Comparison of ENCODE assay signal across 8 mouse cellular contexts in the genomic region with DNA sequence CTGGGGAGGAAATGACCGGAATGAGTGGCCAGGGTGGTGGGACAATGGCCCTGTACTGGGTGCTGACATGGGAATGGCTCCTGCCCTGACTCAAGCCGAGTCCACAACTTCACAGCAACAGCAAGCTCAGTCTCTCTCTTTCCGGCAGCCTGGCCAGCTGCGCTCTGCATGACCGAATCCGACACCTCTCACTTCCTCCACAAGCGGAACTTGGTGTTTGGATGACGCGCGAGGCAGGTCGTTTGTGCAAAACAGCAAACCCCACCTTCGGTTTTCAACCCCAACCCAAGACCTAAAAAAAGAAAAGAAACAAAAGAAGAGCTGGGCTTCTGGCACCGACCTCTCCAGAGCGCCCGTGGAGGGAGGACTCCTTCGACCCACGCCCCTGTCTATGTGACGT. TPM values are rescaled to one million over a fixed set of nuclear protein-coding genes. Genes with fewer than 3 reads are reported as not detected.
DNase-seq lines count a peak whose midpoint lies in the region; TF ChIP-seq lines count a peak whose summit lies in the region.

No protein-coding gene starts in this region.

- intact Hi-C loops in left cerebral cortex, adult 2 months (cut with DNase I) = loop anchor here (5.0 kb wide), 1 partner anchor 108 kb away; no protein-coding TSS in a partner anchor

- peak overlapping the region; percentile 5; the same call in 1 of the 2 replicates for H3K4me3 ChIP-seq in macrophage (ENCODE audit: inconsistent target)
- H3K4me3 ChIP-seq in left cerebral cortex, adult 2 months = no peak overlapping the region

- H3K27ac ChIP-seq in macrophage = peak overlapping the region; percentile 15; the same call in 1 of the 2 replicates
- no peak overlapping the region for H3K27ac ChIP-seq in left cerebral cortex, adult 2 months

- H3K36me3 ChIP-seq in macrophage (ENCODE audit: inconsistent target) = no peaks in the 10 kb centered on the region

- peak; percentile 80 for DNase-seq in R1 (ENCODE audit: low read depth, low spot score)
- peak; percentile 34 to 63 for DNase-seq in heart, adult 9 months (ENCODE audit: low spot score in 2 of 2)
- peak; percentile 74 for DNase-seq in kidney, postnatal 10 days
- peak; percentile 85 to 92 for DNase-seq in thymus, postnatal 36 days
- DNase-seq in right cerebral cortex, postnatal 36 days (ENCODE audit: low spot score in 2 of 2) = no peak
- DNase-seq in left cerebral cortex, adult 2 months (ENCODE audit: extremely low spot score in 1 of 2, low spot score in 2 of 2) = no peak
- DNase-seq in layer of hippocampus, adult 18-20 months (ENCODE audit: low spot score in 2 of 2) = no peak

- no peaks in the 10 kb centered on the region for H3K79me2 ChIP-seq in macrophage (ENCODE audit: inconsistent target)

- no peak for TF ChIP-seq CTCF in left cerebral cortex, adult 2 months (IDR thresholded peaks at IDR 0.05)

- WGBS in macrophage (ENCODE audit: missing documents) = 3% methylated on average over 18 of the region's 18 CpGs

RNA-seq across cellular contexts. Expression of a gene that starts 34.3 kb away (rescaled TPM):
- 10 to 100 TPM; 22.2 to 58.6 (median 33.4) TPM for total RNA-seq in macrophage (2018; cell fraction: chromatin; rRNA removed)
- 10 to 100 TPM; 35.2 to 49.6 (median 40.7) TPM for total RNA-seq in macrophage (2018; cell fraction: cytosol; rRNA removed)
- 10 to 100 TPM; 39.6 to 68.1 (median 46.7) TPM for total RNA-seq in macrophage (2018; cell fraction: nucleus; rRNA removed)
- 36.4 to 45.9 TPM (median 38.2 TPM) in 3 replicates for polyA plus RNA-seq in macrophage (2018)
- total RNA-seq in left cerebral cortex, adult 2 months (2021) = 10 to 100 TPM; 35.1 to 35.8 TPM
- 10 to 100 TPM; 41.4 to 42.4 TPM for total RNA-seq in layer of hippocampus, adult 18-20 months (2021)

RNA-seq across cellular contexts. Expression of a gene that starts 53.1 kb away (rescaled TPM):
- total RNA-seq in macrophage (2018; cell fraction: chromatin; rRNA removed) = not detected
- not detected for total RNA-seq in macrophage (2018; cell fraction: cytosol; rRNA removed)
- not detected for total RNA-seq in macrophage (2018; cell fraction: nucleus; rRNA removed)
- polyA plus RNA-seq in macrophage (2018) = not detected in 3 replicates
- total RNA-seq in left cerebral cortex, adult 2 months (2021) = not detected
- total RNA-seq in layer of hippocampus, adult 18-20 months (2021) = not detected

Comparison
In these comparisons a context has a peak if more than half of its experiments do, and no peak if none do; other contexts are left out.
1. DNase-seq: peak in R1 (single experiment), heart, adult 9 months (2 of 2), kidney, postnatal 10 days (single experiment) and thymus, postnatal 36 days (2 of 2); none in right cerebral cortex, postnatal 36 days (0 of 2), left cerebral cortex, adult 2 months (0 of 2) and layer of hippocampus, adult 18-20 months (0 of 2).